Mouse (Mus musculus): ENCODE data around the gene Lgi2. TPM values are rescaled to one million over a fixed set of nuclear protein-coding genes. Genes with fewer than 3 reads are reported as not detected.

Lgi2 gene
- polyA plus RNA-seq, 1 experiment from 2014 or later = 3.8 TPM

GRCm38 (mm10) chr5:52504666-52505065 is 61.6 kb downstream of the Lgi2 start:
- Histone ChIP-seq H3K9me3 (replicated peaks) (no peaks in the 10 kb centered on the region), H3K4me2 (no peak overlapping the region), H3K9ac (no peak overlapping the region), H3K27ac (ENCODE audit: poor library complexity, severe bottlenecking) (no peak overlapping the region), H3K4me3 (no peak overlapping the region), H3K36me3 (no peaks in the 10 kb centered on the region), H3K4me1 (replicated peaks) (peaks cover 7% of the 10 kb centered on the region), H3K27me3 (replicated peaks) (no peaks in the 10 kb centered on the region)
- no peak for ATAC-seq (ENCODE audit: insufficient number of reproducible peaks, low FRiP score)
- WGBS = 80% methylated on average over 13 of the region's 13 CpGs

DNA sequence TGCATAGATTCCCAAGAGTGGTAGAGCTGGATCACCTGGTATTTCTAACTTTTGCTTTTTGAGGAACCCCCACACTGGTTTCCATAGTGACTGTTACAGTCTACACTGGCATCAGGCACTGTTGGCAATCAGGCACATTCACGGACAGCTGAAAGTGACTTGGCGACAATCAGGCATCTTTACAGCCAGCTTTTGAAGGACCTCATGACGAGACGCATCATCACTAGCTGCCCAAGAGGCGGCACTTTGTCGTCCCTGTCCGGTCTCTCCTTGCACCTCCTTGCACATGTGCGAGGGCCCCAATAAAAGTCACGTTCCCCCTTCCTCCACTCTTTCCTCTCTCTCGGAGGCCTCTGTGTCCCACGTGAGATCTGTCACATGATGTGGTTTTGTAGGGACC is 62.1 kb downstream of the Lgi2 start:
- H3K4me1 ChIP-seq (replicated peaks) = peaks cover 1% of the 10 kb centered on the region
- 76% methylated on average over 11 of the region's 11 CpGs for WGBS
- no peak overlapping the region for H3K4me3 ChIP-seq
- H3K36me3 ChIP-seq = no peaks in the 10 kb centered on the region
- no peaks in the 10 kb centered on the region for H3K27me3 ChIP-seq (replicated peaks)
- no peaks in the 10 kb centered on the region for H3K9me3 ChIP-seq (replicated peaks)
- ATAC-seq (ENCODE audit: insufficient number of reproducible peaks, low FRiP score) = no peak
- no peak overlapping the region for H3K9ac ChIP-seq
- no peak overlapping the region for H3K4me2 ChIP-seq
- no peak overlapping the region for H3K27ac ChIP-seq (ENCODE audit: poor library complexity, severe bottlenecking)

- whole genome bisulfite sequencing = 72% methylated on average over 13 of the region's 14 CpGs
- no peaks in the 10 kb centered on the region for H3K9me3 ChIP-seq (replicated peaks)
- H3K36me3 ChIP-seq = no peaks in the 10 kb centered on the region
- H3K27me3 ChIP-seq (replicated peaks) = no peaks in the 10 kb centered on the region
- H3K27ac ChIP-seq (ENCODE audit: poor library complexity, severe bottlenecking) = no peak overlapping the region
- H3K4me3 ChIP-seq = no peak overlapping the region
- no peaks in the 10 kb centered on the region for H3K4me1 ChIP-seq (replicated peaks)
- ATAC-seq (ENCODE audit: insufficient number of reproducible peaks, low FRiP score) = no peak
- H3K4me2 ChIP-seq = no peak overlapping the region
- no peak overlapping the region for H3K9ac ChIP-seq
Observed at GRCm38 (mm10) chr5:52495671-52496070, 70.6 kb downstream of the Lgi2 start.

- no peak for ATAC-seq (ENCODE audit: insufficient number of reproducible peaks, low FRiP score)
- H3K9me3 ChIP-seq (replicated peaks) = no peaks in the 10 kb centered on the region
- no peaks in the 10 kb centered on the region for H3K36me3 ChIP-seq
- no peak overlapping the region for H3K4me3 ChIP-seq
- no peak overlapping the region for H3K4me2 ChIP-seq
- no peaks in the 10 kb centered on the region for H3K4me1 ChIP-seq (replicated peaks)
- H3K27me3 ChIP-seq (replicated peaks) = no peaks in the 10 kb centered on the region
- 84% methylated on average over 6 of the region's 6 CpGs for WGBS
- no peak overlapping the region for H3K27ac ChIP-seq (ENCODE audit: poor library complexity, severe bottlenecking)
- H3K9ac ChIP-seq = no peak overlapping the region
Observed at GRCm38 (mm10) chr5:52491496-52491895, 74.8 kb downstream of the Lgi2 start.

DNA sequence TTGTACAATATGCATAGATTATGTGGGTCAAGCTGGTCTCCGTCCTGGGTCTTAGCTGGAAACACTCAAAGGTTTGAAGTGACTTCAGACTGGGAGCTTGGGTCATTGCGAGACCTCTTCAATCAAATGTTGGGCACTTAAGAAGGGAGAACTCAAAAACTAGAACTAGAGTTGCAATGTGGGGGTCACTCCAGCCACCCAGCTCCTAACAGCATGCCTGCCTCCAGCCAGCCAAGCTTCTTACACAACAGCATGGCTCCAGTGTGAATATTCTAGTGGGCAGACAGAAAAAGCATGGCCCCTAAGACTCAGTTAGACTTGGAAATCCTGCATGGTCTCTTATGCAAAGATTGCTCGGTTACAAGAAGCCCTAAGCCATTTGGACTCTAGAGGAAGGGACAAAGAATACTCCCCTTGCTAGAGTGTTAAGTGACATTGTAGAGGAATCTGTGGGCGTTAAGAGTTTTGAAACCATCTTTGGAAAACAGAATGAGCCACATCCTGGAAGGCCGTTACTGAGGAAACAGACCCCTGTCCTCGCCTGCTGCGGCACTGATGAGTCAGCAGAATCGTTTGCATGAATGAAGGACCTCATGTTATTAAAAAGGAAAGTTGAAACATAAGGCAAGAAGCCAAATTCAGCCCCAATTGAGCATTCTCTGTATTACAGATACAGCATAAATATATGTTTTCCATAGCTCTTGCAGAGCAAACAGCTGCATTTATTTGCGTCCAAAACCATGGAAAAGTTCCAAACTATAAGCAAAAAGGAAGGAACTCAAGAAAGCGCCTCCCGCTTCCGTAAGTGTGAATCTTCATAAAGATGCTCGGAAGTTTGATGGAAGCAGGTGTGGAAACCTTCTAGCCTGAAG is 78.5 kb downstream of the Lgi2 start:
- no peak overlapping the region for H3K27ac ChIP-seq (ENCODE audit: poor library complexity, severe bottlenecking)
- no peaks in the 10 kb centered on the region for H3K27me3 ChIP-seq (replicated peaks)
- no peak overlapping the region for H3K4me2 ChIP-seq
- H3K36me3 ChIP-seq = no peaks in the 10 kb centered on the region
- H3K4me1 ChIP-seq (replicated peaks) = no peaks in the 10 kb centered on the region
- H3K9me3 ChIP-seq (replicated peaks) = no peaks in the 10 kb centered on the region
- 68% methylated on average over 13 of the region's 13 CpGs for WGBS
- H3K9ac ChIP-seq = no peak overlapping the region
- H3K4me3 ChIP-seq = no peak overlapping the region
- no peak for ATAC-seq (ENCODE audit: insufficient number of reproducible peaks, low FRiP score)

Other genes starting within 250 kb of the Lgi2 start
- gene Sod3, start 202.7 kb downstream of the Lgi2 start, polyA plus RNA-seq (2016; fragmentation: Nextera tagmentation; extraction: Ambion mirVana) = 0.09 and 0.14 TPM in 2 replicates
- gene Ccdc149, start 94.9 kb downstream of the Lgi2 start, polyA plus RNA-seq (2016; fragmentation: Nextera tagmentation; extraction: Ambion mirVana) = 2.6 and 3.1 TPM in 2 replicates
- gene Sepsecs, start 103.2 kb upstream of the Lgi2 start, polyA plus RNA-seq (2016; fragmentation: Nextera tagmentation; extraction: Ambion mirVana) = 6.4 and 7.7 TPM in 2 replicates
- 10.5 and 10.9 TPM in 2 replicates for gene Pi4k2b, start 175.1 kb upstream of the Lgi2 start, polyA plus RNA-seq (2016; fragmentation: Nextera tagmentation; extraction: Ambion mirVana)
- 10.6 and 11.4 TPM in 2 replicates for gene Zcchc4, start 208.9 kb upstream of the Lgi2 start, polyA plus RNA-seq (2016; fragmentation: Nextera tagmentation; extraction: Ambion mirVana)

All from heart, embryonic 12.5 days (tissue).